Mouse (Mus musculus) liver, postnatal 0 days (tissue): ENCODE results near the gene Eif3j1.

Experiments used
- CTCF ChIP-seq: sonication (generic); IDR thresholded peaks from 2 replicates; pipeline ENCODE4 v1.5.1; 2016; ENCODE audit warnings: antibody characterized with exemption, low read depth
- EP300 ChIP-seq: IDR thresholded peaks from 2 replicates; pipeline ENCODE4 v1.6.1; 2016; ENCODE audit warnings: antibody characterized with exemption, low read depth, mild to moderate bottlenecking

GRCm38 (mm10) chr2:122011441-122011840 lies 16.9 kb upstream of the Eif3j1 start:
- TF ChIP-seq CTCF (no peak), EP300 (no peak)
